Mouse (Mus musculus): ENCODE data around the gene Rassf4. TPM values are rescaled to one million over a fixed set of nuclear protein-coding genes. Genes with fewer than 3 reads are reported as not detected.

Rassf4 gene
- polyA plus RNA-seq, 1 experiment from 2014 or later: 14.8 TPM

DNA sequence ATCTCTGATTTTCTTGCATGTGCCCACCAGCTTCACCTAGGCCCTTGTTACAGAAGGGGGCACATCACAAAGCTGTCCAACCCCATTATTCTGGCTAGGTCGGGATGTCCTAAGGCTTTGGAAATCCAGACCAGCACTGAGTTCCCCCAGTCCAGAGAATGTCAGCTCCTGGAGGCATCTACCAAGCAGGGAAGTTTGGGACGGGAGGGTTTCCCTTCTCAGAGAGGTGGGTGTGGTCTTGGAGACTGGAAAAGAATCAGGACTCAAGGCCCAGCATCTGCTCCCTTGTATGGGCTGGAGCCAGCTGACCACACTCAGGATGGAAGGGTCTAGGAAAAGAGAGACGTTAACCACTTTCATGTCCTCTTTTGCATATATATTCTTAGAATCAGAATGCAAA is 20.6 kb downstream of the Rassf4 start:
- Histone ChIP-seq H3K4me3 (replicated peaks) (no peak overlapping the region), H3K4me2 (replicated peaks) (no peak overlapping the region), H3K9me3 (replicated peaks) (no peaks in the 10 kb centered on the region), H3K9ac (no peak overlapping the region), H3K36me3 (no peaks in the 10 kb centered on the region), H3K27me3 (no peaks in the 10 kb centered on the region), H3K27ac (replicated peaks) (no peak overlapping the region), H3K4me1 (peaks cover 4% of the 10 kb centered on the region; the same call in 1 of the 2 replicates)
- WGBS: 72% methylated on average over 3 of the region's 3 CpGs
- ATAC-seq (ENCODE audit: insufficient number of reproducible peaks, low FRiP score, low TSS enrichment, low read depth): no peak

GRCm38 (mm10) chr6:116651437-116652118 is 22.2 kb downstream of the Rassf4 start:
- no peak for ATAC-seq (ENCODE audit: insufficient number of reproducible peaks, low FRiP score, low TSS enrichment, low read depth)

DNA sequence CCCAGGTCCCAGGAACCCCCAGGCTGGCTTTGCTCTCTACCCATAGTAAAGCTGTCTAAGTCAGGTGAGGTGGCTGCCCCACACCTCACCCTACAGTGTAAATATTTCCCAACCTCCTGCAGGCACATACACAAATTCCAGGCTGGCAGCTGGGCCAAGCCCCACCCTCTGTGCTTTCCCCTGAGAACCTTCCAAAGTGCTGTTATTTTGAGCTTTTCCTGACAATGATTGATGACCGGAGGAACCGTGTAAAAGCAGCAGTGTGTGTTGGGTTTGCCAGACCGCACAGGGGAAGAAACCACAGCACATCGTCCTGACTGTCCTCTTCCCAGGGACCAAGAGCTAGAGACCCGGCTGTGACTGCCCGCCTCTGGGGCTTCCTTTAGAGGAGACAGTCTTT is 23.3 kb downstream of the Rassf4 start, which contains the start of gene Depp1:
Gene Depp1 (plus strand): TSS at position 204 of the 400 bp plus-strand sequence.
- 36% methylated on average over 6 of the region's 6 CpGs for WGBS
- H3K9me3 ChIP-seq (replicated peaks): no peaks in the 10 kb centered on the region
- no peaks in the 10 kb centered on the region for H3K36me3 ChIP-seq
- peaks cover 4% of the 10 kb centered on the region; the same call in 1 of the 2 replicates for H3K4me1 ChIP-seq
- no peak within 1 kb of the TSS for H3K9ac ChIP-seq
- H3K4me3 ChIP-seq (replicated peaks): peak within 1 kb of the TSS; percentile 16; the same call in 1 of the 2 replicates
- H3K27ac ChIP-seq (replicated peaks): no peak within 1 kb of the TSS
- peaks cover 3% of the 10 kb centered on the region; the same call in 1 of the 2 replicates for H3K27me3 ChIP-seq
- ATAC-seq (ENCODE audit: insufficient number of reproducible peaks, low FRiP score, low TSS enrichment, low read depth): no peak
- no peak within 1 kb of the TSS; the same call in 1 of the 2 replicates for H3K4me2 ChIP-seq (replicated peaks)

More at GRCm38 (mm10) chr6:116651437-116652118, 22.2 kb downstream of the Rassf4 start:
- Histone ChIP-seq H3K4me3 (replicated peaks) (peak overlapping the region; percentile 16; the same call in 1 of the 2 replicates), H3K4me2 (replicated peaks) (peak overlapping the region; percentile 17), H3K9ac (no peak overlapping the region), H3K27ac (replicated peaks) (no peak overlapping the region), H3K27me3 (no peaks in the 10 kb centered on the region), H3K9me3 (replicated peaks) (no peaks in the 10 kb centered on the region), H3K36me3 (no peaks in the 10 kb centered on the region), H3K4me1 (peaks cover 4% of the 10 kb centered on the region; the same call in 1 of the 2 replicates)
- 73% methylated on average over 20 of the region's 20 CpGs for WGBS

DNA sequence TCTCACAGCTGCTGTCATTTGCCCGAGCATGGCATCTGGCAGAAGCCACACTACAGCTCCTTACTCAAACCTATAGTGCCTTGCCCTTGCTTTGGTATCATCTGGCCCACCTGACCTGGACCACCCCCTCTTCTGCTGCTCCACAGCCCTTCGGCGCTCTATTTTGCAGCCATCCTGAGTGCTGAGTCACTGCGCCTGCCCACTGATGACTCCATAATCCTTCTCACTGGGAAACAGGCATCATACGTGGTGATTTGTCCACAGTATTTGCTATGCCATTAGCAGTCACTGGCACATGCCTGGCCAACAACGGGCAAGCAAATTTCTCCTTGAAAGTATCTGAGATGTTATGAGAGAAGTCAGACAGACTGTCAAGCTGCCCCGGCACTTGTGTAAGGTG is 23.9 kb downstream of the Rassf4 start:
- Histone ChIP-seq H3K4me2 (replicated peaks) (no peak overlapping the region), H3K4me3 (replicated peaks) (no peak overlapping the region), H3K9me3 (replicated peaks) (no peaks in the 10 kb centered on the region), H3K27me3 (peaks cover 3% of the 10 kb centered on the region; the same call in 1 of the 2 replicates), H3K4me1 (peaks cover 4% of the 10 kb centered on the region; the same call in 1 of the 2 replicates), H3K9ac (no peak overlapping the region), H3K36me3 (no peaks in the 10 kb centered on the region), H3K27ac (replicated peaks) (no peak overlapping the region)
- no peak for ATAC-seq (ENCODE audit: insufficient number of reproducible peaks, low FRiP score, low TSS enrichment, low read depth)
- 85% methylated on average over 7 of the region's 7 CpGs for WGBS

DNA sequence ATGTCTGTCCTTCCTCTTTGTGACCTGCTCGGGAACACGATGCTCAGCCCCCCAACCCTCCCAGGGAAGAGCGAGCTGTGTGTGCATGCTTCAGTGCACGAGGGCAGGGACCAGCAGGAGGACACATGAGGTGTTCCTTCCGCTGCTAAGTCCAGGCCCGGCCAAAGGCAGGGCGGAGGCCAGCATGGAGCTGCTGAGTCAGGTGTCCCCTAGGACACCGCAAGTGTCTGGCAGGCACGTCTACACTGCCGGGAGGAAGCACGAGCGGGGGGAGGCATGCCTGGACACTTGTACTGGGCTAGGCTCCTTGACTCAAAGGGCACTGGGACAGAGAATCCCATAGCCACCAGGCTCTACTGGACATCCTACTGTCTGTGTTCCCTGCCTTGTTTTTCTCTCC is 26.0 kb downstream of the Rassf4 start:
- H3K36me3 ChIP-seq: no peaks in the 10 kb centered on the region
- 78% methylated on average over 12 of the region's 12 CpGs for WGBS
- ATAC-seq (ENCODE audit: insufficient number of reproducible peaks, low FRiP score, low TSS enrichment, low read depth): no peak

GRCm38 (mm10) chr6:116644335-116644734 is 29.4 kb downstream of the Rassf4 start:
- no peak overlapping the region for H3K9ac ChIP-seq
- peaks cover 7% of the 10 kb centered on the region; the same call in 1 of the 2 replicates for H3K4me1 ChIP-seq
- H3K36me3 ChIP-seq: no peaks in the 10 kb centered on the region
- no peak overlapping the region for H3K4me3 ChIP-seq (replicated peaks)
- H3K4me2 ChIP-seq (replicated peaks): no peak overlapping the region
- no peaks in the 10 kb centered on the region for H3K9me3 ChIP-seq (replicated peaks)
- peaks cover 3% of the 10 kb centered on the region; the same call in 1 of the 2 replicates for H3K27me3 ChIP-seq
- peak overlapping the region; percentile 22; the same call in 1 of the 2 replicates for H3K27ac ChIP-seq (replicated peaks)
- 44% methylated on average over 3 of the region's 3 CpGs for WGBS
- ATAC-seq (ENCODE audit: insufficient number of reproducible peaks, low FRiP score, low TSS enrichment, low read depth): peak; percentile 35; the same call in 1 of the 2 replicates

More for the DNA sequence above, 26.0 kb downstream of the Rassf4 start:
- peaks cover 7% of the 10 kb centered on the region; the same call in 1 of the 2 replicates for H3K4me1 ChIP-seq
- no peak overlapping the region for H3K4me3 ChIP-seq (replicated peaks)
- no peak overlapping the region for H3K9ac ChIP-seq
- peaks cover 3% of the 10 kb centered on the region; the same call in 1 of the 2 replicates for H3K27me3 ChIP-seq
- H3K9me3 ChIP-seq (replicated peaks): no peaks in the 10 kb centered on the region
- H3K27ac ChIP-seq (replicated peaks): no peak overlapping the region
- H3K4me2 ChIP-seq (replicated peaks): no peak overlapping the region

DNA sequence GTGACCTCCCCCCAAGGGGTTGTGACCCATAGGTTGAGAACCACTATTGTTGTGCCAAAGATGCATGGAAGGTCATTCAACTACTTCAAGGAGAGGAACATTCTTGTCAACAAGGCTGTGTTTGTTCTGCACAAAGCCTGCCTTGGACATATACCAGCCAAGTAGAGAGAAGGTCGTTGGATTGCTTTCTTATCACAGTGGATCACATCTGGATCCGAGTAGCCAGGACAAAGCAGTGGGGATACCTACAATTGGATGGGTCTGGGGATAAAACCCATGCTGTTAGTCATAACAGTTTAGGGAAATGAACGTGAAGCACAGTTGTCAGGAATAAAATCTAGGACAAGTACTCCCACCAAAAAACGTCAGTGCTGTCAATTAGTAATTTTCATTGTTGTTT is 29.9 kb downstream of the Rassf4 start:
- no peak for ATAC-seq (ENCODE audit: insufficient number of reproducible peaks, low FRiP score, low TSS enrichment, low read depth)
- no peak overlapping the region for H3K4me2 ChIP-seq (replicated peaks)
- H3K9me3 ChIP-seq (replicated peaks): no peaks in the 10 kb centered on the region
- peaks cover 7% of the 10 kb centered on the region; the same call in 1 of the 2 replicates for H3K4me1 ChIP-seq
- H3K27ac ChIP-seq (replicated peaks): no peak overlapping the region; the same call in 1 of the 2 replicates
- H3K27me3 ChIP-seq: peaks cover 3% of the 10 kb centered on the region; the same call in 1 of the 2 replicates
- WGBS: 61% methylated on average over 4 of the region's 4 CpGs
- no peak overlapping the region for H3K9ac ChIP-seq
- no peak overlapping the region for H3K4me3 ChIP-seq (replicated peaks)
- no peaks in the 10 kb centered on the region for H3K36me3 ChIP-seq

DNA sequence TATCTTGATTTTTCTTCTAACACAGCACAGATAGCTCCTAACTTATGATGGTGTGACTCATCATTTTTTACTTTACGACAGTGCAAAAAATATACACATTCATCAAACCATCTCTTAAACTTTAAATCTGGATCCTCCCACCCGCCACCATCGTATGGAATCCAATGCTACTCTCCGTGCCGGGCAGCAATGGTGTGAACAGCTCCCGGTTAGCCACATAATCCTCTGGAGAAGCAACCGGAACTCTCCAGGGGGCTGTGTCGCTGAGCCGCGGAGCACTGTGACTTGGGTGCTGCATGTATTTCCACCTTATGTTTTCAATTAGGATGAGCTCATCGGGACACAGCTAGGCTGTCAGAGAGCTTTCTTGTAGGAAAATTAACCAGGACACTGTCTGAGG is 30.8 kb downstream of the Rassf4 start:
- no peaks in the 10 kb centered on the region for H3K9me3 ChIP-seq (replicated peaks)
- no peak for ATAC-seq (ENCODE audit: insufficient number of reproducible peaks, low FRiP score, low TSS enrichment, low read depth)
- no peaks in the 10 kb centered on the region for H3K36me3 ChIP-seq
- WGBS: 45% methylated on average over 11 of the region's 11 CpGs
- no peak overlapping the region for H3K4me3 ChIP-seq (replicated peaks)
- no peak overlapping the region for H3K4me2 ChIP-seq (replicated peaks)
- H3K4me1 ChIP-seq: peaks cover 7% of the 10 kb centered on the region; the same call in 1 of the 2 replicates
- H3K9ac ChIP-seq: no peak overlapping the region
- peaks cover 3% of the 10 kb centered on the region; the same call in 1 of the 2 replicates for H3K27me3 ChIP-seq
- no peak overlapping the region for H3K27ac ChIP-seq (replicated peaks)

DNA sequence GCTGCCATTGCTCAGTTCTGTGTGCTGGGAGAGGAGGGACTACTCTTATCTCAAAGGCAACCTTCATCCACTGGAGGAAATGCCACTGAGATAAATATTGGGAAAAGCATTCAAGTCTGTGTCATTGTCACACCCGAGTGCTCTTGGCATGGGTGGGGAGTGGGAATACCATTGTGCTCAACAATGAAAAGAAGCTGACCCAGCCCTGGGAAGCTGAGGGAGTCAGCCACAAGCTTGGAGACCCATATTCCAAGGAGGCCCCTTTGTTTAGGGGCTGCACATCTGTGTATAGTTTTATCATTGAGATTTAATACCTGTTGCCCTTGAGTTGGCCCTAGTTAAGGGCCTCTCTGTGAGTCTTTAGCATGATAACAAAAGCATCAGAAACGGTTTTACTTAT is 34.1 kb downstream of the Rassf4 start:
- WGBS: 72% methylated on average over 2 of the region's 2 CpGs
- Histone ChIP-seq H3K27me3 (no peaks in the 10 kb centered on the region), H3K27ac (replicated peaks) (no peak overlapping the region), H3K4me3 (replicated peaks) (no peak overlapping the region), H3K4me1 (peaks cover 13% of the 10 kb centered on the region), H3K4me2 (replicated peaks) (no peak overlapping the region), H3K9me3 (replicated peaks) (no peaks in the 10 kb centered on the region), H3K9ac (no peak overlapping the region), H3K36me3 (no peaks in the 10 kb centered on the region)
- no peak for ATAC-seq (ENCODE audit: insufficient number of reproducible peaks, low FRiP score, low TSS enrichment, low read depth)

GRCm38 (mm10) chr6:116638871-116639270 is 34.9 kb downstream of the Rassf4 start:
- no peaks in the 10 kb centered on the region for H3K36me3 ChIP-seq
- H3K27ac ChIP-seq (replicated peaks): no peak overlapping the region
- no peak for ATAC-seq (ENCODE audit: insufficient number of reproducible peaks, low FRiP score, low TSS enrichment, low read depth)
- H3K4me2 ChIP-seq (replicated peaks): no peak overlapping the region
- WGBS: 83% methylated on average over 2 of the region's 2 CpGs
- no peak overlapping the region for H3K4me3 ChIP-seq (replicated peaks)
- no peak overlapping the region for H3K9ac ChIP-seq
- H3K27me3 ChIP-seq: no peaks in the 10 kb centered on the region
- peaks cover 13% of the 10 kb centered on the region for H3K4me1 ChIP-seq
- H3K9me3 ChIP-seq (replicated peaks): no peaks in the 10 kb centered on the region

GRCm38 (mm10) chr6:116637496-116637895 is 36.3 kb downstream of the Rassf4 start:
- Histone ChIP-seq H3K27ac (replicated peaks) (no peak overlapping the region), H3K9ac (no peak overlapping the region), H3K4me1 (peaks cover 6% of the 10 kb centered on the region; the same call in 1 of the 2 replicates), H3K36me3 (no peaks in the 10 kb centered on the region), H3K4me3 (replicated peaks) (no peak overlapping the region), H3K4me2 (replicated peaks) (no peak overlapping the region), H3K27me3 (no peaks in the 10 kb centered on the region), H3K9me3 (replicated peaks) (no peaks in the 10 kb centered on the region)
- no peak for ATAC-seq (ENCODE audit: insufficient number of reproducible peaks, low FRiP score, low TSS enrichment, low read depth)
- WGBS: 84% methylated on average over 5 of the region's 5 CpGs

All from embryonic facial prominence, embryonic 15.5 days (tissue).